Mouse (Mus musculus) midbrain, embryonic 10.5 days (tissue): ENCODE data around the gene Pdcd10. TPM values are rescaled to one million over a fixed set of nuclear protein-coding genes. Genes with fewer than 3 reads are reported as not detected.
A peak's percentile ranks its signal among the peaks of the same experiment; 100 is the strongest.

ENCODE experiments used
- DNase-seq: peaks from one replicate; pipeline ENCODE4 v3.0.0-alpha.2; 2017; ENCODE audit warnings: low spot score
- H3K27ac ChIP-seq: fragments of 300-500 bp; sonication (generic); replicated peaks from 2 replicates; pipeline ENCODE4 v1.5.1; 2016; ENCODE audit warnings: mild to moderate bottlenecking
- H3K27me3 ChIP-seq: fragments of 300-500 bp; sonication (generic); 2 replicates; pipeline ENCODE4 v1.6.1; 2016; ENCODE audit warnings: low read depth, mild to moderate bottlenecking; ENCODE audit not compliant: poor library complexity, severe bottlenecking
- H3K36me3 ChIP-seq: fragments of 300-500 bp; sonication (generic); 2 replicates; pipeline ENCODE4 v1.6.1; 2016; ENCODE audit warnings: mild to moderate bottlenecking, moderate library complexity
- H3K4me1 ChIP-seq: fragments of 300-500 bp; sonication (generic); 2 replicates; pipeline ENCODE4 v1.6.1; 2016
- H3K4me3 ChIP-seq: fragments of 300-500 bp; sonication (generic); 2 replicates; pipeline ENCODE4 v1.5.1; 2016; ENCODE audit warnings: mild to moderate bottlenecking, moderate library complexity
- H3K9me3 ChIP-seq: fragments of 300-500 bp; sonication (generic); replicated peaks from 2 replicates; pipeline ENCODE4 v1.6.1; 2016; ENCODE audit warnings: mild to moderate bottlenecking
- WGBS: fragments of 180-500 bp; shearing (Covaris S2); methylation state at CpG from one replicate; pipeline ENCODE4 v1.1.7; 2016; 5-methylcytosine and 5-hydroxymethylcytosine counted together
- polyA plus RNA-seq: library from polyadenylated mRNA; unstranded; fragments of >200 nt; fragmentation: Nextera tagmentation; extraction: Ambion mirVana; gene quantifications from 2 replicates; pipeline ENCODE4 v1.2.1, GENCODE M21; 2016

The Pdcd10 gene
- polyA plus RNA-seq, 1 experiment from 2014 or later = 82.5 TPM

GRCm38 (mm10) chr3:75531074-75531473 is 25.6 kb downstream of the Pdcd10 start:
- no peak for DNase-seq
- no peak overlapping the region for H3K4me3 ChIP-seq
- H3K27ac ChIP-seq = no peak overlapping the region
- H3K9me3 ChIP-seq = no peaks in the 10 kb centered on the region
- peaks cover 30% of the 10 kb centered on the region for H3K36me3 ChIP-seq
- H3K27me3 ChIP-seq = no peaks in the 10 kb centered on the region
- WGBS = 94% methylated on average over 3 of the region's 3 CpGs
- H3K4me1 ChIP-seq = no peaks in the 10 kb centered on the region

- peaks cover 52% of the 10 kb centered on the region for H3K36me3 ChIP-seq
Observed at GRCm38 (mm10) chr3:75522527-75522926, 34.1 kb downstream of the Pdcd10 start.

GRCm38 (mm10) chr3:75521314-75521713 is 35.3 kb downstream of the Pdcd10 start:
- 82% methylated on average over 2 of the region's 2 CpGs for WGBS
- no peaks in the 10 kb centered on the region for H3K27me3 ChIP-seq
- no peak for DNase-seq
- peaks cover 40% of the 10 kb centered on the region for H3K36me3 ChIP-seq
- H3K9me3 ChIP-seq = no peaks in the 10 kb centered on the region
- H3K4me3 ChIP-seq = no peak overlapping the region
- H3K27ac ChIP-seq = no peak overlapping the region
- no peaks in the 10 kb centered on the region for H3K4me1 ChIP-seq

More at GRCm38 (mm10) chr3:75522527-75522926, 34.1 kb downstream of the Pdcd10 start:
- Histone ChIP-seq H3K27me3 (no peaks in the 10 kb centered on the region), H3K9me3 (no peaks in the 10 kb centered on the region), H3K27ac (no peak overlapping the region), H3K4me1 (no peaks in the 10 kb centered on the region), H3K4me3 (no peak overlapping the region)
- no peak for DNase-seq
- 98% methylated on average over 1 of the region's 1 CpGs for WGBS

DNA sequence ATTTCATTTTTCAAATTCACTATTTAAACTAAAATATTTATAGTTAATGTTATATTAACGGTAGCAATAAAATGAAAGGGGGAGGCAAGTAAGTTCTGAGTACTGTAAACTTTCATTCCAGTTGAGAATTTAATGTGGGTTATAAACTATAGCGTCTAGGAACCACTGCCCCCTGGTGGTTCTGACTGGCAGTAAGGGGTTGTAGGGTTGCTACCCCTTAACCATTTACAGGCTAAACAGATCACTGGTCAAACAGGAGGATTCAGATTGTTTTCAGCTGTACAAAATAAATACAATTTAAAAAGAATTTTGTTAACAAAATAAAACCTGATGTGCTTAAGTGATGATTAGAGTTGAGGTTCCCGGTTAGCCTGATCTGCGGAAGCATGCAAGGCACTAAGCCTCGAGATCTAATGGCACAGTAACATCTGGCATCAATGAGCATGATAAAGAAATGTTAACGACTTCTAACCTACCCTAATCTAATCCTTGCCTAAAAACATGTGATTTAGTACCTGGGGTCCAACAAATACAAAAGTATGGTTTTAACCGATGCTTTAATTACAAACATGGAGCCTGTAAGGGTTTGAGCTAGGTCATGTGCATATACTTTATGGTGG is 38.9 kb downstream of the Pdcd10 start:
- peak; percentile 15 for DNase-seq
- WGBS = 75% methylated on average over 7 of the region's 7 CpGs
- Histone ChIP-seq H3K36me3 (peaks cover 34% of the 10 kb centered on the region), H3K4me3 (no peak overlapping the region), H3K4me1 (no peaks in the 10 kb centered on the region), H3K27ac (no peak overlapping the region), H3K27me3 (no peaks in the 10 kb centered on the region), H3K9me3 (no peaks in the 10 kb centered on the region)

DNA sequence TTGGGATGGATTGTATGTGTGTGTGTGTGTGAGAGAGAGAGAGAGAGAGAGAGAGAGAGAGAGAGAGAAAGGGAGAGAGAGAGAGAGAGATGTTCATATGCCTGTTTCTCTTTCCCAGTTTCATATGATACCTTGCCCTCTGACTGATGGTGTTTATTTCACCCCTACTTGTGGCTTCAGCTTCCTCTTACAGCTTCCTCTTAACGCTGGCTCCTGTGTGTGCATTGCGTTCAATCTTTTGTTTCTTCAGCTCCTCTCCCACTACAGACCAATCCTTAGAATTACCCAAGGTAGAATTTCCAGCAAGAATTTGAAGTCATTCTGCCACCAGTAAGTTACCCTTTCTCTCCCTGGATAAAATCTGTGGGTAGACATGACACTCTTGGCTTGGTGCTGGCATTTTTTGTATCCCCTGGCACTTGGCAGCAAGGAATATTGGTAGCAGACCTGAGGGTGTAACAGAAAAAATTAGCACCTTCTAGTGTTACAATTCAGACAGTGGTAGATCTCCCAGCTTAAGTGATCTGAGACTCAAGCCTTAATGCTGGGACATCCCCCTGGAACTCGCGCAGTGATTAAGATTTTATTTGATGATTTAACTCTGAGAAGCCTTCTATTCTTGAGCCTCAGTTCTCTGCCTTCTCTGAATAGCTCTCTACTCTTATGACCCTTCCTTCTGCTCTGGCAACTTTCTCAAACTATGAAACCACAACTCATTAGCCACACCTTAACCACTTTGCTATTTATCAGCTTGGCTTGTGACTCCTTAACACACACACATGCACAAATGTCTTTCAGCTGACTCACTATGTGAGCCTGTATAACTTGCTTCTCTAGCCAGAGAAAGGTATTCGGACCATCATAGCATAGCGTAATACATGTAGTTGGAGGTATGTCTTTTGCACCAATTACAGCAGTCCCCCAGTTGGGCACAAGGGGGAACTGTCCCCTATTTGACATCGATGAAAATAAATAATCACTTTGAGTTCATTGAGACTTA is 57.4 kb downstream of the Pdcd10 start:
- H3K36me3 ChIP-seq = no peaks in the 10 kb centered on the region
- whole genome bisulfite sequencing = 87% methylated on average over 7 of the region's 7 CpGs

GRCm38 (mm10) chr3:75492913-75493312 is 63.7 kb downstream of the Pdcd10 start:
- Histone ChIP-seq H3K36me3 (no peaks in the 10 kb centered on the region), H3K9me3 (no peaks in the 10 kb centered on the region), H3K27me3 (no peaks in the 10 kb centered on the region), H3K4me1 (no peaks in the 10 kb centered on the region), H3K4me3 (no peak overlapping the region), H3K27ac (no peak overlapping the region)
- WGBS = 73% methylated on average over 3 of the region's 3 CpGs
- no peak for DNase-seq

More for the DNA sequence above, 57.4 kb downstream of the Pdcd10 start:
- H3K4me3 ChIP-seq = no peak overlapping the region
- H3K4me1 ChIP-seq = no peaks in the 10 kb centered on the region
- no peaks in the 10 kb centered on the region for H3K27me3 ChIP-seq
- no peaks in the 10 kb centered on the region for H3K9me3 ChIP-seq
- DNase-seq = no peak
- no peak overlapping the region for H3K27ac ChIP-seq

DNA sequence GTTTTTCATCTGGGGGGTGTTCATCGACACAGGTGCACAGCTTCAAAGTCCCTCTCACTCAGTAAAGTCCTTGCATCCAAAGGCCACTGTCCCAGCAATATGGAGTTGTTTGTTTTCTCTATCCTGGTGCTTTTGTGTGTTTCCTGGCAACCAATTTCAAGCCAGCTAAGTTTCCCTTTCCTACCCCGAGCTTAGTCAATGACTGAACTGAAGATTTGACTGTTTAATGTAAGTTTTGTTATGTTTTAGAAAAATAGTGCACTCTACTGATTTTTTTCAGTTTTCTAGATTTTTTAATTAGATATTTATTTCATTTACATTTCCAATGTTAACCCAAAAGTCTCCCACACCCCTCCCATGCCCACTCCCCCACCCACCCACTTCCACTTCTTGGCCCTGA is 74.6 kb downstream of the Pdcd10 start, which contains the start of gene Wdr49:
Gene Wdr49, minus strand, starts transcription at position 101 of the 400 bp plus-strand sequence.
- Histone ChIP-seq H3K9me3 (no peaks in the 10 kb centered on the region), H3K4me3 (no peak within 1 kb of the TSS), H3K4me1 (no peaks in the 10 kb centered on the region), H3K27ac (no peak within 1 kb of the TSS), H3K36me3 (no peaks in the 10 kb centered on the region), H3K27me3 (no peaks in the 10 kb centered on the region)
- DNase-seq = no peak
- WGBS = 43% methylated on average over 2 of the region's 2 CpGs

- Histone ChIP-seq H3K9me3 (no peaks in the 10 kb centered on the region), H3K4me1 (no peaks in the 10 kb centered on the region), H3K27ac (no peak overlapping the region), H3K36me3 (no peaks in the 10 kb centered on the region), H3K27me3 (no peaks in the 10 kb centered on the region), H3K4me3 (no peak overlapping the region)
- 84% methylated on average over 7 of the region's 7 CpGs for WGBS
- no peak for DNase-seq
Observed at GRCm38 (mm10) chr3:75475106-75475505, 81.5 kb downstream of the Pdcd10 start.

DNA sequence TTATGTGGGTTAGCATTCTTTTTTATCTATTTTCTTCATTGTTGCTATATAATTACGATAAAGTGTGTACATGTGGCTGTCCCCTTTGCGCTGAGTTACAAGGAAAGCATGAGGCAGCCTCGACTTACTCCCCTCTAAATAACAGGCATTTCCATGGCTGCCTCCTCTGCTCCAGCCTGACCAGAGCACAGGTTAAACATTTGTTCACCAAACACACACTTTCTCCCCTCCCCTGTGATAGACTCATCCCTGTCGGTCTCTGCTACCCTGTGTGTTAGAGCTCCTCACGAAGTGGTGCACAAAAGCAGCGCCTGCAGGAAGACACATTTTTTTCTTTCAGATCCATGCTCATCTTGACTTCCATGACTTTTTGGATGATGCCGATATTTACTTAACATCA is 82.0 kb downstream of the Pdcd10 start:
- H3K4me3 ChIP-seq = no peak overlapping the region
- no peak overlapping the region for H3K27ac ChIP-seq
- H3K36me3 ChIP-seq = no peaks in the 10 kb centered on the region
- H3K9me3 ChIP-seq = no peaks in the 10 kb centered on the region
- DNase-seq = no peak
- 93% methylated on average over 7 of the region's 7 CpGs for WGBS
- H3K4me1 ChIP-seq = no peaks in the 10 kb centered on the region
- H3K27me3 ChIP-seq = no peaks in the 10 kb centered on the region

GRCm38 (mm10) chr3:75468154-75468553 is 88.5 kb downstream of the Pdcd10 start:
- no peak overlapping the region for H3K4me3 ChIP-seq
- no peaks in the 10 kb centered on the region for H3K9me3 ChIP-seq
- no peaks in the 10 kb centered on the region for H3K27me3 ChIP-seq
- H3K4me1 ChIP-seq = no peaks in the 10 kb centered on the region
- no peak for DNase-seq
- H3K36me3 ChIP-seq = no peaks in the 10 kb centered on the region
- H3K27ac ChIP-seq = no peak overlapping the region
- WGBS = 92% methylated on average over 7 of the region's 7 CpGs
